Mouse (Mus musculus) neural tube, embryonic 13.5 days (tissue): ENCODE data around the gene Actn4. TPM values are rescaled to one million over a fixed set of nuclear protein-coding genes. Genes with fewer than 3 reads are reported as not detected.
"Not testable (repeated sequence)": the region's sequence is repeated elsewhere in the genome, so short reads cannot be mapped to it uniquely, and the experiment has no call there.

Experiments used
- ATAC-seq: fragments of 200-750 bp; cut with Nextera tagmentation; 2 replicates; pipeline ENCODE4 v1.8.0; 2017; ENCODE audit warnings: low read depth, mild to moderate bottlenecking, moderate TSS enrichment, moderate library complexity
- H3K27ac ChIP-seq: fragments of 300-500 bp; sonication (generic); replicated peaks from 2 replicates; pipeline ENCODE4 v1.5.1; 2015; ENCODE audit warnings: moderate library complexity, mild to moderate bottlenecking, inconsistent platforms
- H3K27me3 ChIP-seq: fragments of 300-500 bp; sonication (generic); 2 replicates; pipeline ENCODE4 v1.6.1; 2015; ENCODE audit warnings: mild to moderate bottlenecking, inconsistent platforms
- H3K36me3 ChIP-seq: fragments of 300-500 bp; sonication (generic); 2 replicates; pipeline ENCODE4 v1.6.1; 2015; ENCODE audit warnings: mild to moderate bottlenecking, inconsistent platforms
- H3K4me1 ChIP-seq: fragments of 300-500 bp; sonication (generic); replicated peaks from 2 replicates; pipeline ENCODE4 v1.6.1; 2015; ENCODE audit warnings: inconsistent platforms
- H3K4me2 ChIP-seq: fragments of 300-500 bp; sonication (generic); 2 replicates; pipeline ENCODE4 v1.6.1; 2015; ENCODE audit warnings: inconsistent platforms, mild to moderate bottlenecking, moderate library complexity
- H3K4me3 ChIP-seq: fragments of 300-500 bp; sonication (generic); 2 replicates; pipeline ENCODE4 v1.5.1; 2015; ENCODE audit warnings: mild to moderate bottlenecking, inconsistent platforms
- H3K9ac ChIP-seq: fragments of 300-500 bp; sonication (generic); 2 replicates; pipeline ENCODE4 v1.6.1; 2015; ENCODE audit warnings: moderate library complexity, mild to moderate bottlenecking, inconsistent platforms
- H3K9me3 ChIP-seq: fragments of 300-500 bp; sonication (generic); 2 replicates; pipeline ENCODE4 v1.6.1; 2016; ENCODE audit warnings: inconsistent platforms
- WGBS: fragments of 180-500 bp; shearing (Covaris S2); methylation state at CpG from one replicate; pipeline ENCODE4 v1.1.7; 2015; 5-methylcytosine and 5-hydroxymethylcytosine counted together
- polyA plus RNA-seq: library from polyadenylated mRNA; unstranded; fragments of >200 nt; fragmentation: Nextera tagmentation; extraction: Ambion mirVana; gene quantifications from 2 replicates; pipeline ENCODE4 v1.2.1, GENCODE M21; 2015

The Actn4 gene
- polyA plus RNA-seq, 1 experiment from 2014 or later = 142 TPM

GRCm38 (mm10) chr7:28983849-28984248, 21.7 kb upstream of the Actn4 start:
- 77% methylated on average over 4 of the region's 4 CpGs for WGBS
- no peak for ATAC-seq
- Histone ChIP-seq H3K4me1 (peaks cover 21% of the 10 kb centered on the region), H3K4me2 (no peak overlapping the region), H3K27me3 (no peaks in the 10 kb centered on the region), H3K9ac (no peak overlapping the region), H3K27ac (no peak overlapping the region), H3K9me3 (no peaks in the 10 kb centered on the region), H3K4me3 (no peak overlapping the region), H3K36me3 (peaks cover 7% of the 10 kb centered on the region)

- peak overlapping the region; percentile 72; the same call in 1 of the 2 replicates for H3K9ac ChIP-seq
- H3K36me3 ChIP-seq = peaks cover 14% of the 10 kb centered on the region
- peak overlapping the region; percentile 78 for H3K4me2 ChIP-seq
- no peaks in the 10 kb centered on the region for H3K27me3 ChIP-seq
- no peaks in the 10 kb centered on the region for H3K9me3 ChIP-seq
- no peak overlapping the region for H3K27ac ChIP-seq
- H3K4me3 ChIP-seq = no peak overlapping the region
- WGBS = 78% methylated on average over 11 of the region's 11 CpGs
- H3K4me1 ChIP-seq = peaks cover 21% of the 10 kb centered on the region
- no peak for ATAC-seq
These were observed 21.0 kb upstream of the Actn4 start for GRCm38 (mm10) chr7:28983141-28983564.

GRCm38 (mm10) chr7:28982274-28983013, 20.3 kb upstream of the Actn4 start:
- H3K4me2 ChIP-seq = peak overlapping the region; percentile 78
- peak overlapping the region; percentile 73 for H3K27ac ChIP-seq
- no peaks in the 10 kb centered on the region for H3K9me3 ChIP-seq
- H3K4me3 ChIP-seq = peak overlapping the region; percentile 82
- peaks cover 21% of the 10 kb centered on the region for H3K4me1 ChIP-seq
- H3K9ac ChIP-seq = peak overlapping the region; percentile 72
- peaks cover 21% of the 10 kb centered on the region for H3K36me3 ChIP-seq
- H3K27me3 ChIP-seq = no peaks in the 10 kb centered on the region
- ATAC-seq = peak; percentile 60
- 14% methylated on average over 19 of the region's 19 CpGs for WGBS

- H3K4me1 ChIP-seq = peaks cover 21% of the 10 kb centered on the region
- H3K27ac ChIP-seq = peak within 1 kb of the TSS; percentile 78
- H3K4me2 ChIP-seq = peak within 1 kb of the TSS; percentile 98
- H3K9me3 ChIP-seq = no peaks in the 10 kb centered on the region
- peak within 1 kb of the TSS; percentile 82 for H3K4me3 ChIP-seq
- peaks cover 28% of the 10 kb centered on the region for H3K36me3 ChIP-seq
- peak; percentile 97 for ATAC-seq
- H3K27me3 ChIP-seq = no peaks in the 10 kb centered on the region
- H3K9ac ChIP-seq = peak within 1 kb of the TSS; percentile 85
- under 1% methylated on average over 36 of the region's 36 CpGs for WGBS
These were observed 19.6 kb upstream of the Actn4 start, which contains the start of the genes Eif3k and Map4k1 for GRCm38 (mm10) chr7:28981651-28982273. Gene Eif3k (minus strand): TSS chr7:28981864. Gene Map4k1 (plus strand): TSS chr7:28982050.

GRCm38 (mm10) chr7:28977556-28977955, 15.4 kb upstream of the Actn4 start:
- Histone ChIP-seq H3K9me3 (no peaks in the 10 kb centered on the region), H3K36me3 (peaks cover 65% of the 10 kb centered on the region), H3K4me3 (no peak overlapping the region), H3K27me3 (no peaks in the 10 kb centered on the region), H3K4me2 (no peak overlapping the region), H3K27ac (no peak overlapping the region), H3K9ac (no peak overlapping the region), H3K4me1 (peaks cover 16% of the 10 kb centered on the region)
- ATAC-seq = no peak
- WGBS = 92% methylated on average over 9 of the region's 9 CpGs

GRCm38 (mm10) chr7:28973025-28973424, 10.9 kb upstream of the Actn4 start:
- Histone ChIP-seq H3K27me3 (no peaks in the 10 kb centered on the region), H3K27ac (no peak overlapping the region), H3K4me2 (no peak overlapping the region), H3K36me3 (peaks cover 83% of the 10 kb centered on the region), H3K9me3 (no peaks in the 10 kb centered on the region), H3K4me1 (no peaks in the 10 kb centered on the region), H3K4me3 (no peak overlapping the region), H3K9ac (no peak overlapping the region)
- 82% methylated on average over 8 of the region's 8 CpGs for WGBS
- ATAC-seq = no peak

GRCm38 (mm10) chr7:28972542-28972985, 10.4 kb upstream of the Actn4 start:
- 74% methylated on average over 8 of the region's 8 CpGs for WGBS
- Histone ChIP-seq H3K9me3 (no peaks in the 10 kb centered on the region), H3K36me3 (peaks cover 79% of the 10 kb centered on the region), H3K4me3 (no peak overlapping the region), H3K27me3 (no peaks in the 10 kb centered on the region), H3K4me1 (no peaks in the 10 kb centered on the region), H3K4me2 (no peak overlapping the region), H3K9ac (no peak overlapping the region), H3K27ac (no peak overlapping the region)
- no peak for ATAC-seq

GRCm38 (mm10) chr7:28971770-28972269, 9.7 kb upstream of the Actn4 start:
- 90% methylated on average over 6 of the region's 6 CpGs for WGBS
- H3K4me1 ChIP-seq = no peaks in the 10 kb centered on the region
- H3K27ac ChIP-seq = no peak overlapping the region
- H3K9me3 ChIP-seq = no peaks in the 10 kb centered on the region
- no peak overlapping the region for H3K4me2 ChIP-seq
- peaks cover 71% of the 10 kb centered on the region for H3K36me3 ChIP-seq
- no peak for ATAC-seq
- H3K4me3 ChIP-seq = no peak overlapping the region
- H3K27me3 ChIP-seq = no peaks in the 10 kb centered on the region
- no peak overlapping the region for H3K9ac ChIP-seq

GRCm38 (mm10) chr7:28971029-28971428, 8.9 kb upstream of the Actn4 start:
- no peak overlapping the region for H3K27ac ChIP-seq
- no peaks in the 10 kb centered on the region for H3K27me3 ChIP-seq
- H3K36me3 ChIP-seq = peaks cover 63% of the 10 kb centered on the region
- WGBS = 88% methylated on average over 7 of the region's 7 CpGs
- H3K9me3 ChIP-seq = no peaks in the 10 kb centered on the region
- no peak overlapping the region for H3K9ac ChIP-seq
- no peak for ATAC-seq
- no peak overlapping the region for H3K4me3 ChIP-seq
- no peaks in the 10 kb centered on the region for H3K4me1 ChIP-seq
- no peak overlapping the region for H3K4me2 ChIP-seq

GRCm38 (mm10) chr7:28969672-28970394, 7.7 kb upstream of the Actn4 start:
- Histone ChIP-seq H3K9ac (no peak overlapping the region), H3K27ac (no peak overlapping the region), H3K9me3 (no peaks in the 10 kb centered on the region), H3K4me2 (no peak overlapping the region), H3K4me1 (no peaks in the 10 kb centered on the region), H3K4me3 (no peak overlapping the region), H3K27me3 (no peaks in the 10 kb centered on the region), H3K36me3 (peaks cover 57% of the 10 kb centered on the region)
- WGBS = 80% methylated on average over 12 of the region's 12 CpGs
- no peak for ATAC-seq

GRCm38 (mm10) chr7:28969271-28969670, 7.1 kb upstream of the Actn4 start:
- Histone ChIP-seq H3K27me3 (no peaks in the 10 kb centered on the region), H3K4me2 (no peak overlapping the region), H3K9me3 (no peaks in the 10 kb centered on the region), H3K36me3 (peaks cover 51% of the 10 kb centered on the region), H3K4me3 (no peak overlapping the region), H3K9ac (no peak overlapping the region), H3K4me1 (no peaks in the 10 kb centered on the region), H3K27ac (no peak overlapping the region)
- 67% methylated on average over 1 of the region's 1 CpGs for WGBS
- no peak for ATAC-seq

GRCm38 (mm10) chr7:28968120-28968519, 6.0 kb upstream of the Actn4 start:
- not testable (repeated sequence) for H3K27ac ChIP-seq, H3K9me3 ChIP-seq, H3K4me3 ChIP-seq, H3K27me3 ChIP-seq, H3K9ac ChIP-seq, H3K4me1 ChIP-seq, ATAC-seq, H3K4me2 ChIP-seq
- WGBS = 96% methylated on average over 8 of the region's 8 CpGs
- H3K36me3 ChIP-seq = peaks cover 39% of the 10 kb centered on the region
